Mouse (Mus musculus): ENCODE measurements at regions not wholly inside any gene's neighbourhood (a gene's known extent, or its start where the extent isn't known, plus 50 kb on each side); places are given as distances from the start of the nearest gene placed in this dataset.

DNA sequence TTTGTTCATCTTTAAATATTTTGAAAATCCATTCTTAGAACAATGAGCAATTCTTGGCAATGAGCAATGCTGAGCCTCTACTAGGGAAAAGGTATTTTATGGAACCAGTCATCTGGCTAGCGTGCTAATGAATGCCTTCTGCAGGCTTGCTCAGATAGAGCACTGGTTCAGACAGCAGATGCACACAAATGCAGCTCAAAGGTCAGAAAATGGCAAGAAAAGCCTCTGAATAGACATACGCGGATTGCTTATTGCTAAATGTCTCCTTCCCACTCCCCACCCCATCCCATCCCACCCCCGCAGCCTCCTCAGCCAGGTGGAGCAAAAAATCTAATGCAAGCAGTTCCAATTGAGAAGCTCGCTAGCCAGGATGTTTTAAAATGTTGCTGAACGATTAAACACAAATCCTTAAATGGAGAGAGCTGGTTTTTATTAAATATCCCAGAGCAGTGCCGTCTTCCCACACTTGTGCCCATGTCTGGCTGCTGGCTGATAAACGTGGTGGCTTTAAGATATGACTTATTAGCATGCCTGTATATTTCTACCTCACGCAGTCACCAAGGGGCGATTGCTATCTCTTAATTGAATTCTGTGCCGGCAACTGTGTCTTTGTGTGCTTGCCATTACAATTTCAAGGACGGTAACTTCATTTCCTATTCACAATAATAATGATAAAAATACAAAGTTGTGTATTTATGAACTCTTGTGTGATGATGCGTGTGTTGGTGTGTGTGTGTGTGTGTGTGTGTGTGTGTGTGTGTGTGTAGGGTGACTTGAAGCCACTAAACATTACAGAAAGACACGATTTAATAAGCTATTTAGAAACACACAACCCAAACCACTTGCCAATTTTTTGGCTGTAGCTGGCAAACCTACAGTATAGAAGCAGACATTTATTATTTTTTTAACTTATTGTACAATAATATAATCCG is 192.7 kb upstream of the Pabpc6 start:
- in situ Hi-C loops (cut with MboI, MseI) = no loop called here

GRCm38 (mm10) chr17:9861346-9861745 is 191.8 kb upstream of the Pabpc6 start:
- in situ Hi-C loops (cut with MboI, MseI) = no loop called here

DNA sequence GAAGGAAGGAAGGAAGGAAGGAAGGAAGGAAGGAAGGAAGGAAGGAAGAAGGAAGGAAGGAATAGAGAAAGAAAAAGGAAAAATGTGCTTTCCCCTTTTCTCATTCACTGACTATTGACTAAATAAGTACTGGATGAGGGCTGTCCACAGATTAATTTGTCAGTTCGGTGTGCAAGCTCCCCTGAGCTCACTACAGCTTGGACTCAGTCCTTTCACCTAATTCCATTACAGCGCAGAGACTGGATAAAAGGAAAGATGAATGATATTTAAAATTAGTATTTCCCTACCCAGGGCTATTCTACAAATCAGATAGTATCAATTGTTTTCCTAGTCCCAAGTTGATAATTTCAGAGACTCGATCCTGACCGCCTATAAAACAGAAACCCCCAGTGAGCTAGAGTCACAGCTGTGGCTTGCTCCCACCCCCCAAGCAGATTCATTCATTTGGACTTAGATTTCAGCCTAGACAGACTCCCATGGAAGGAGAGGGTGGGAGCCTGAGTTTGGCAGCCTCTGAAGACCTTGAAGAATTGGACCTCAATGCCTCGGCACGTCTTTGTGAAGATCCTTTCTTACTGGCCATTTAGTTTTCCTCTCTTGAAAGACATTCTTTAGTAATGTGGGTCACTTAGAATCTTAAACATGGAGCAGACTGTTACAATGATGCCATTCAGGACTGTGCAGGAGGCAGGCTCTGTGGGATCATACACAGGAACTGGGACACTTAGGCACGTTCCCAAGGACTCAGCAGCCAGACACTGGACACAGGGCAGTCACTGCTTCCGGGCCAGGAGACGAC is 179.2 kb upstream of the Pabpc6 start:
- in situ Hi-C loops (cut with MboI, MseI) = no loop called here

DNA sequence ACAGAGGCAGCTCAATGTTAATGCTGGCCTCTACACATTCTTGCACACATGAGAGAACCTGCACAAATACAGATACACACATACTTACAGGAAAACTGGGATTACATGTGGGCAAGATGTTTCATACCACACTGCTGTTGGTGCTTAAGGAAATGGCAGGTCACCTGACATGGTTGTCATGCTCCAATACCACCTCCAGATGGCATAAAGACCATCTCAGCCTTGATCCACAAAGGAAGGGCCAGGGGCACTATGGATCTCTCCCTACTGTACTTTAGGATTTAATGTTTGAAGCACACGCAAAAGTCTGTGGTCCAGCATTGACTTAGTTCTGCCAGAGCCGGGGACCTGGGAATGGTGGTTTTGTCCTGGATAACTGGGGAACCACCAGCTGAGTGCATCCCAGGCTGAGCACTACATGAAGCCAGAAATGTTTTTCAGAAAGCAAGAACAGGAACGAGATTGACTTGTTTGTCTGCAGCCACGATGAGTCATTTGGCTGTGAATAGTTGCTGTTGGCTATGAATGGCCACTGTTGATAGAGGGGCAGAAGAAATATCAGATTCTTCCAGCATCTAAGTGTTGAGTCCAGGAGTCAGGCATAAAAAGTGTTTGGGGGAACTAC is 176.0 kb upstream of the Pabpc6 start:
- in situ Hi-C loops (cut with MboI, MseI) = no loop called here

DNA sequence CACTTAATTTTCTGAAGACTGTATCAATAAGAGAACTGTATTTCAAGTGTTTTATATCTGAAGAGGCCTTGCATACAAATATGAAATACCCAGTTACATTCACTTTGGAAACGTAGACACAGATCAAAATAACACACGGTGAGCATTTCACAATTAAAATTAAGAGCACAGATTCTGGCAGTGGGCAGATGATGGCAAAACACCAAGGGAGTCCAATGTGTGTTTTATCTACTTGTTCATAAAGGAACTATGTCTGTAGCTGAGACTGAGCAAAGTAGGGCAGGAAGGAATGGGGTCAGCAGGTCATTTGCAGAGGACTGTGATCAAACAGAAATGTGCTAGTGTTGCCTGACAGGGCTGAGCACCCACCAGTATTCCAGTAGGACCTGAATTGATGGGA is 171.6 kb upstream of the Pabpc6 start:
- in situ Hi-C loops (cut with MboI, MseI) = no loop called here

DNA sequence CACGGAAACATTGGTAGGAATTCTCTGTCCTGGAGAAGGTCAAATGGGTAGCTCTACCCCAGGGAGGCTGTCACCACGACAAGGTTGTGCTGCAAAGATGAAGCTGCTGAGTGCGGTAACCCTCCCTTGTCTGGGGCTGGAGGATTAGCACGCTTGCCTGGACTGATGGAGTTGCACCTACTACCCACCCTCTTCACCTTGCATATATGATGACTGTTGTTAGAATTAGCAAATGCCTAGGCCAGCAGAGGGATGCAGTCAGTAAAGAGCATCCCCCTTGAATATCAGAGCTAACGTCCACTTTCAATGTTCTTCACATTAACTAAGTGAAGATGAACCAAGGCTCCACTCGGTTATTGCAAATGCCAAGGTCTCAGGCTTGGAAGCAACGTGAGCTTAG is 169.7 kb upstream of the Pabpc6 start:
- in situ Hi-C loops (cut with MboI, MseI) = no loop called here

GRCm38 (mm10) chr17:9836995-9837842 is 167.7 kb upstream of the Pabpc6 start:
- in situ Hi-C loops (cut with MboI, MseI) = no loop called here

GRCm38 (mm10) chr17:9829895-9830294 is 160.4 kb upstream of the Pabpc6 start:
- in situ Hi-C loops (cut with MboI, MseI) = no loop called here

DNA sequence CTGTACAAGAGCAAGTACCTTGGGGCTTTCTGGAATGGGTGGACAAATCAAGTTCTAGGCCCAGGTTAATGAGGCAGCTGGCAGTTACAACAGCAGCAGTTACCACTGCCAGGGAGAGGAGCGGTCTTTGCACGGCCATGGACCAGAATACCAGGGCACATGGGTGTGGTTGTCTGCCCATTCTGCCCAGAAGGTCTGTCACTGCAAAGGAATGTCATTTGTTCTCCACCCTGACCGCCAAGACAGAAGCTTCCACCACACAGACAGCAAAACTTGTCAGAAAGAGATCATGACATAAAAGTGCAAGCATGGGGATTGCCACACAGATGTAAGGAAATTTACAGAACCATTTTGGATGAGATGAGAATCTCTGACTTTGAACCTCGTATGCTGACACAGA is 151.8 kb upstream of the Pabpc6 start:
- in situ Hi-C loops (cut with MboI, MseI) = no loop called here

DNA sequence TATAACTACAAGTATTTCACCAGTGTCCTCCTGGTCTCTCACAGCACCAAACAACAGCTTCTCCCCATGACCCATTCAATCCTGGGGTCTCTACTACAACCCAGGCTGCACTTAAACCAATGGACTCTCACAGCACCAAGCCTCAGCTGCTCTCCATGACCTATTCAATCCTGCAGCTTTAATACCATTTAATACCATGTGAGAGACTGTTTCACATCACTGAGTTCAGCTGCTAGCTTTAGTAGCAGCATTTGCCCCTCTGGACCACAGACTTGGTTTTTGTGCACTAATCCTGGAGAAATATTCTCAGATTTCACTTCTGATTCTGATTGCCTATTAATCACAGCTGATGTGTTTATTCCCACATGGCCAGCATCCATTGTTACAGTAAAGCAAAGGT is 147.5 kb upstream of the Pabpc6 start:
- in situ Hi-C loops (cut with MboI, MseI) = no loop called here

- in situ Hi-C loops (cut with MboI, MseI) = no loop called here
Measured at GRCm38 (mm10) chr17:9797069-9797468, 127.6 kb upstream of the Pabpc6 start.

DNA sequence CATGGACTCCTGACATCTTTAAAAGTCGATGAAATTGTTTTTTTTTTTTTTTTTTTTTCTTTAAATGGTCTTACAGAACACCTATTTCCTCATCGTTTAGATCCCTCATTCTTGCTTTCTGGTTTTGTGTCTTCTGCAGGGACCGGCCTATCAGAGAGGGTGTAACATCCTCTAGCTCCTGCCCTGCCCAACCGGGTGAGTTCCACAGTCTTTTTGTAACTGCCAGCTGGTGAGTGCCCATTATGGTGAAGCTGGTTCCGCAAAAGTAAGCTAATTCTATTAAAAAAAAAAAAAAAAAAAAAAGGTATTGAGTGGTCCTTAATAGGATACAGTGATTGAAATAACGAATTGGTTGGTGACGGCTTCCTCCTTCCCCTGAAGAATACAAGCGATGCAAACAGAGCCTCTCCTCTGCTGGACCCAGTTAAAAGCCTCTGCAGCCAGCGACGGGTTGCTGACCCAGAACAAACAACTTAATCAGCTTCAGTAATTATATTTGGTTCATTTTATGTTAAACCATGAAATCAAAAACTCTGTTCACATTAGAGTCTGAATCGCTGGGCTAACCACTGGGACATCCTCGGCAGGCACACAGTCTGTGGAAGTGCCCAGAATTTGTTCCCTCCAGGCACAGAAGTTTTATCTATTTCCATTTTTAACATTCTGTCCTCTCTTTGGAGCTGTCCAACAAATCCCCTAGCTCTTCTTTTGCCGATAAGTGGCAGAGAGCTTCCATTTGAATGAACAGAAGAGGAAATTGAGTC is 126.9 kb upstream of the Pabpc6 start:
- in situ Hi-C loops (cut with MboI, MseI) = no loop called here

GRCm38 (mm10) chr17:9778866-9779265 is 109.3 kb upstream of the Pabpc6 start:
- in situ Hi-C loops (cut with MboI, MseI) = no loop called here

DNA sequence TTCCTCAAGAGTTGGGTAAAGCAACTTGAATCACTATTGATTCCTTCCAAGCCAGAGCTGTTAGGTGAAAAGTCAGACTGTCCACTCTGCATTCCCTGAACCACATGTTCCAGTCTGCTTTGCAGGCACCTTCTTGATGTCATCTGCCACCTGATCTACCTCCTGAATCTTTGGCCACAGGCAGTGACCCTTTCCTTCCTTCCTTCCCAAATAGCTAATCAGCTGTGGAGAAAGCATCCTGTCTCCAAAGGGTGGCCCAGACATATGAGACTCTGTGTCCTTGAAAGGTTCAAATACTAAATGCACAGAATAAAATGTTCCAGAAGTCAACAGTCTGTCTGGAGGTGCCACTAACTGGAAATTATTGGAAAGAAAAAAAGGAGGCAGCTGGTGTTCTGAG is 107.6 kb upstream of the Pabpc6 start:
- in situ Hi-C loops (cut with MboI, MseI) = no loop called here

DNA sequence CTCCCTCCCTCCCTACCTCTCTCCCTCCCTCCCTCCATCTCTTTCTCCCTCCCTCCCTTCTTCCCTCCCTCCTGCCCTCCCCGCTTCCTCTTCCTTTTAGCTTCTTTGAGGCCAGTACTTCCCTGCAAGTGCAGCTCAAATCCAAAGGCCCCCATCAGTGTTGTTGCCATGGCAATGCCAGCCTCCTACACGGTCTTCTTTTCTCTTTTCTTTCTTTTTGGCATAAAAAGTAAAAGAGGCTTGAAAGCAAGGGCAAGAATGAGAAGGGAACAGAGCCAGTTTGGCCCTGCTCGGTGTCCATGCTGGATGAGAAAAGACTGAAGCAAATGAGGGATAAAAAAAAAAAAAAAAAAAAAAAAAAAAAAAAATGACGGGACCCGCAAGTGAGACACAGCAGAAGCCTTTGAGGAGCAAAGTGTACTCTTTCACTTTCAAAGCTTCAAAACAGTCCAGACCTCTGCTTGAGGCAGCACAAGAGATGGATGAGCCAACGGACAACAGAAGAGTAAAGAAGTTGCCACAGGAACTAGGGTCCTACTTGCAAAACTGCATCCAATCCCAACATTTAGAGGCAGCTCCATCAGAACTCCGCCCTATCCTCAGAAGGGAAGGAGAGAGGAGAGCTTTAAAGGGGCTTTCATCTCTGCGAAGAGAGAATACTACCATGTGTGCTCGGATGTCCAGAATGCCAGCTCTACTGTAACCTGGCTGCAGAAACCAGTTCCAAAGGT is 106.9 kb upstream of the Pabpc6 start:
- in situ Hi-C loops (cut with MboI, MseI) = no loop called here

DNA sequence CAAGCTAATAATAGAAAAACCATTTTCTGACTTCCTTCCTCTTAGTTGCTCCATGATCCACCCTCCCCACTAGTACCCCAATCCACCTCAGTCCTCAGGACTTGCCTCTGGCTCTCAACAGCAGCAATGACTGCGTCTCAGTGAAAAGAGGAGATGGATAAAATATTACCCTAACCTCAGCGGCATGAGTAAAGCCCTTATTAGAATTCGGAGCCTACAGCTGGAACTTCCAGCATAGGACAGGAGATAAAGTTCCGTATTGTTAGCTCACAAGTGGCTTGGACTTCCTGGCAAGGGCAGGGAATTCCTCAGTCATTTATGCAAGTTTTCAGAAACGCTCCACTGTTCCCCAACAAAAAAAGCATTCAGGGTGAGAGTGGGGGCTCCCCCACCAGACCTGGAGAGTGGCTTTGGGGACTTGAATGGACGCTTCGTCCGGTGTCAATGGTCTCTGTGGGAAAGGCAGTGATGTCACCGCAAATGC is 106.2 kb upstream of the Pabpc6 start:
- in situ Hi-C loops (cut with MboI, MseI) = no loop called here

DNA sequence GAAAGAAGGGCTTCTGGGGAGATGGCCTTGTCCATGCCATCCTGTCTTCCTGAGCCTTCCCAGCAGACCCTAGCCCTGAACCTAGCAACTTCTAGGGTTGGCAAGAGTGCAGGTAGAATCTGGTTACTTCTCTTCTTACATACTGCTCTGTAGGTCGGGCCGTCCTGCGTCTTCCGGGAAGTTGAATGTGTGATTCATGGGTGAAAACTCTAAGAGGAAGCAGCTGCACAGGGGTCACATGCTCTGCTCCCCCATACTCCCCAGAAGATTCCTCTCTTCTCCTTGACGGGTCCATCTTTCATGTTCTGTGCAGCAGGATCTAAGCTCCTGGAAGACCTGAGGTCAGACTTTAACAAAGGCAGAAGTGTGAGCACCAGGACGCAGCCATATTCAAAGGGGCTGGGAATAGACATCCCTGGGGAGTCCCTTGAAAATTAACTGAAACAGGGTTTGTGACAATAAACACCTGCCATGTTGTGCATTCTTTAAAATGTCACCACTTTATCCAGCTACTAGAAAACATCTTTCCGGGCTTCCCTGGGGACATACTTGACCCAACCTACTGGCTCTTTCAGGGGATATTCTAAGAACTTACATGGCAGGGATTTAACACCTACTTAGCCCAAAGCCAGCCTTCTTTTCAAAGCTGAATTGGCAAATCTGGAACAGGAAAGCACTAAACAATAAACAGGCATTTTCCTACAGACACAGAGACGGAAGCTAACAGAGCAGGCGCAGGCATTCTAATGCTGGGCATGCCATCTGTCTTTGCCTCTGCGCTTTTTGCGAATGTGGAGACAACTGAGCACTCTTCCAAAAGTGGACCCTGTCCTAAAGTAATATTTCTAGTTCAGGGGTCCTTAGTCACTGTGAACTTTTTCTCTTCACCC is 105.5 kb upstream of the Pabpc6 start:
- in situ Hi-C loops (cut with MboI, MseI) = no loop called here

- in situ Hi-C loops (cut with MboI, MseI) = no loop called here
Measured at GRCm38 (mm10) chr17:9773744-9774143, 104.2 kb upstream of the Pabpc6 start.

- in situ Hi-C loops (cut with MboI, MseI) = no loop called here
Measured at GRCm38 (mm10) chr17:9768275-9768674, 98.8 kb upstream of the Pabpc6 start.

Data from T-helper 17 cell (primary cell).